11 mouse cellular contexts compared by ENCODE assay signal in genomic region chr15:98674994-98675545, GRCm38 (mm10). TPM values are rescaled to one million over a fixed set of nuclear protein-coding genes. Genes with fewer than 3 reads are reported as not detected.
A peak's percentile ranks its signal among the peaks of the same experiment; 100 is the strongest.
DNase-seq lines count a peak whose midpoint lies in the region; ATAC-seq and TF ChIP-seq lines count a peak whose summit lies in the region.
"Had no signal": no experiment of that assay in that cellular context is flagged by ENCODE, and none has a peak within 500 bp of the region (broad histone marks: within the 10 kb centered on the region; RNA-seq: fewer than 3 reads in every experiment).

No protein-coding gene starts in this region.

- no peak for TF ChIP-seq CTCF in olfactory bulb, adult 2 months (IDR thresholded peaks at IDR 0.05; ENCODE audit: insufficient read depth, low read depth, low read length)

- TF ChIP-seq POLR2A in olfactory bulb, adult 2 months (IDR thresholded peaks at IDR 0.05; ENCODE audit: insufficient read depth, low read depth, low read length): no peak

- peak overlapping the region; percentile 24; the same call in 1 of the 2 replicates for H3K4me3 ChIP-seq in heart, embryonic 10.5 days
- peak overlapping the region; percentile 77 for H3K4me3 ChIP-seq in megakaryocyte, embryonic 14.5 days (replicated peaks)
- H3K4me3 ChIP-seq in hindbrain, embryonic 14.5 days (replicated peaks; ENCODE audit: low read length): peak overlapping the region; percentile 52
- H3K4me3 ChIP-seq in olfactory bulb, adult 2 months (ENCODE audit: insufficient read depth, low read depth, low read length): peak overlapping the region; percentile 43

- H3K27ac ChIP-seq in heart, embryonic 10.5 days: no peak overlapping the region
- peak overlapping the region; percentile 55; the same call in 1 of the 2 replicates for H3K27ac ChIP-seq in hindbrain, embryonic 14.5 days
- H3K27ac ChIP-seq in olfactory bulb, adult 2 months (ENCODE audit: insufficient read depth, low read depth, low read length): no peak overlapping the region

- no peaks in the 10 kb centered on the region for H3K36me3 ChIP-seq in heart, embryonic 10.5 days
- H3K36me3 ChIP-seq in megakaryocyte, embryonic 14.5 days (replicated peaks; ENCODE audit: low read length): no peaks in the 10 kb centered on the region
- H3K36me3 ChIP-seq in hindbrain, embryonic 14.5 days (replicated peaks; ENCODE audit: control insufficient read depth, insufficient read depth): no peaks in the 10 kb centered on the region

- H3K4me2 ChIP-seq in hindbrain, embryonic 14.5 days (replicated peaks): peak overlapping the region; percentile 99

- peak overlapping the region; percentile 65 for H3K9ac ChIP-seq in hindbrain, embryonic 14.5 days

- H3K4me1 ChIP-seq in heart, embryonic 10.5 days: peaks cover 48% of the 10 kb centered on the region
- H3K4me1 ChIP-seq in megakaryocyte, embryonic 14.5 days: peaks cover 59% of the 10 kb centered on the region
- peaks cover 31% of the 10 kb centered on the region for H3K4me1 ChIP-seq in hindbrain, embryonic 14.5 days (replicated peaks; ENCODE audit: control insufficient read depth, insufficient read depth, low read length)
- H3K4me1 ChIP-seq in olfactory bulb, adult 2 months (ENCODE audit: control insufficient read depth, insufficient read depth, low read length): peaks cover 28% of the 10 kb centered on the region

- 24% methylated on average over 11 of the region's 11 CpGs for WGBS in heart, embryonic 10.5 days
- 14% methylated on average over 11 of the region's 11 CpGs for WGBS in hindbrain, embryonic 14.5 days
- WGBS in olfactory bulb, adult 2 months: 7% methylated on average over 11 of the region's 11 CpGs

- ATAC-seq in megakaryocyte, adult 5-6 weeks (ENCODE audit: poor library complexity, severe bottlenecking): no peak
- no peak for ATAC-seq in hindbrain, embryonic 14.5 days (ENCODE audit: low FRiP score)

- H3K27me3 ChIP-seq in heart, embryonic 10.5 days (ENCODE audit: insufficient read depth, poor library complexity, severe bottlenecking): peaks cover 65% of the 10 kb centered on the region
- H3K27me3 ChIP-seq in megakaryocyte, embryonic 14.5 days (replicated peaks): peaks cover 62% of the 10 kb centered on the region
- H3K27me3 ChIP-seq in hindbrain, embryonic 14.5 days (ENCODE audit: control insufficient read depth, insufficient read depth, low read length): no peaks in the 10 kb centered on the region

- H3K9me3 ChIP-seq in heart, embryonic 10.5 days: no peaks in the 10 kb centered on the region
- no peaks in the 10 kb centered on the region for H3K9me3 ChIP-seq in megakaryocyte, embryonic 14.5 days
- no peaks in the 10 kb centered on the region for H3K9me3 ChIP-seq in hindbrain, embryonic 14.5 days (ENCODE audit: control insufficient read depth, low read length)

- no peak for DNase-seq in heart, embryonic 10.5 days (ENCODE audit: low spot score)
- no peak for DNase-seq in heart, adult 9 months (ENCODE audit: low spot score in 2 of 2)
- no peak for DNase-seq in hindbrain, embryonic 14.5 days (ENCODE audit: low spot score)
- no peak for DNase-seq in testis, postnatal 14 days (ENCODE audit: low spot score)
- no peak for DNase-seq in adrenal gland, adult 8-10 months
- DNase-seq: adrenal gland, postnatal 25 days; kidney, adult 2 months; lung, postnatal 10 days had no signal

RNA-seq across cellular contexts. Expression of gene Rnd1, which starts 2.2 kb away (rescaled TPM):
- polyA plus RNA-seq in heart, embryonic 10.5 days (2016; fragmentation: Nextera tagmentation; extraction: Ambion mirVana): 1.7 and 2.8 TPM in 2 replicates
- 1.2 TPM in 1 of 2 replicates, not detected in the other for polyA plus RNA-seq in megakaryocyte, embryonic 14.5 days (2012; ENCODE audit: insufficient read depth, low replicate concordance)
- 0.73 and 1.6 TPM in 2 replicates for total RNA-seq in megakaryocyte, adult 5-6 weeks (2015)
- 2.9 and 4.3 TPM in 2 replicates for total RNA-seq in megakaryocyte, adult 5-6 weeks (2017)
- polyA plus RNA-seq in hindbrain, embryonic 14.5 days (2014; fragmentation: Nextera tagmentation; extraction: Ambion mirVana): 6.0 and 6.1 TPM in 2 replicates
- polyA plus RNA-seq in olfactory bulb, adult 2 months (2012; ENCODE audit: insufficient read depth, insufficient read length, low replicate concordance, missing spikeins): not detected in 2 replicates
- 1 to 10 TPM; 2.5 to 9.7 (median 4.0) TPM for total RNA-seq in adrenal gland, adult 8-10 months (2022)

RNA-seq across cellular contexts. Expression of gene Ddx23, which starts 12.4 kb away (rescaled TPM):
- polyA plus RNA-seq in heart, embryonic 10.5 days (2016; fragmentation: Nextera tagmentation; extraction: Ambion mirVana): 15.6 and 17.5 TPM in 2 replicates
- 49.7 and 71.3 TPM in 2 replicates for polyA plus RNA-seq in megakaryocyte, embryonic 14.5 days (2012; ENCODE audit: insufficient read depth, low replicate concordance)
- total RNA-seq in megakaryocyte, adult 5-6 weeks (2015): 20.2 and 23.4 TPM in 2 replicates
- 84.3 and 106 TPM in 2 replicates for total RNA-seq in megakaryocyte, adult 5-6 weeks (2017)
- polyA plus RNA-seq in hindbrain, embryonic 14.5 days (2014; fragmentation: Nextera tagmentation; extraction: Ambion mirVana): 22.5 and 24.2 TPM in 2 replicates
- polyA plus RNA-seq in olfactory bulb, adult 2 months (2012; ENCODE audit: insufficient read depth, insufficient read length, low replicate concordance, missing spikeins): not detected in 2 replicates
- total RNA-seq in adrenal gland, adult 8-10 months (2022): 100 to 1,000 TPM in 1 of 4 experiments, 10 to 100 TPM in 3; 68.9 to 100 (median 85.6) TPM

RNA-seq across cellular contexts. Expression of gene Ccdc65, which starts 32.9 kb away (rescaled TPM):
- 0.44 and 0.46 TPM in 2 replicates for polyA plus RNA-seq in heart, embryonic 10.5 days (2016; fragmentation: Nextera tagmentation; extraction: Ambion mirVana)
- not detected in 2 replicates for polyA plus RNA-seq in megakaryocyte, embryonic 14.5 days (2012; ENCODE audit: insufficient read depth, low replicate concordance)
- total RNA-seq in megakaryocyte, adult 5-6 weeks (2015): not detected in 2 replicates
- total RNA-seq in megakaryocyte, adult 5-6 weeks (2017): not detected in 2 replicates
- 5.6 and 6.6 TPM in 2 replicates for polyA plus RNA-seq in hindbrain, embryonic 14.5 days (2014; fragmentation: Nextera tagmentation; extraction: Ambion mirVana)
- polyA plus RNA-seq in olfactory bulb, adult 2 months (2012; ENCODE audit: insufficient read depth, insufficient read length, low replicate concordance, missing spikeins): not detected in 2 replicates
- total RNA-seq in adrenal gland, adult 8-10 months (2022): under 1 TPM; 0.59 to 0.90 (median 0.82) TPM

RNA-seq across cellular contexts. Expression of gene Cacnb3, which starts 44.4 kb away (rescaled TPM):
- polyA plus RNA-seq in heart, embryonic 10.5 days (2016; fragmentation: Nextera tagmentation; extraction: Ambion mirVana): 9.9 and 23.3 TPM in 2 replicates
- polyA plus RNA-seq in megakaryocyte, embryonic 14.5 days (2012; ENCODE audit: insufficient read depth, low replicate concordance): 0.46 TPM in 1 of 2 replicates, not detected in the other
- total RNA-seq in megakaryocyte, adult 5-6 weeks (2015): 0.04 TPM in 1 of 2 replicates, not detected in the other
- total RNA-seq in megakaryocyte, adult 5-6 weeks (2017): 0.11 TPM in 1 of 2 replicates, not detected in the other
- 98.3 and 101 TPM in 2 replicates for polyA plus RNA-seq in hindbrain, embryonic 14.5 days (2014; fragmentation: Nextera tagmentation; extraction: Ambion mirVana)
- not detected in 2 replicates for polyA plus RNA-seq in olfactory bulb, adult 2 months (2012; ENCODE audit: insufficient read depth, insufficient read length, low replicate concordance, missing spikeins)
- total RNA-seq in adrenal gland, adult 8-10 months (2022): 10 to 100 TPM; 13.4 to 19.6 (median 15.7) TPM

RNA-seq across cellular contexts. Expression of gene Fkbp11, which starts 52.9 kb away (rescaled TPM):
- 20.5 and 40.8 TPM in 2 replicates for polyA plus RNA-seq in heart, embryonic 10.5 days (2016; fragmentation: Nextera tagmentation; extraction: Ambion mirVana)
- 9.6 and 18.2 TPM in 2 replicates for polyA plus RNA-seq in megakaryocyte, embryonic 14.5 days (2012; ENCODE audit: insufficient read depth, low replicate concordance)
- 0.40 TPM in 1 of 2 replicates, not detected in the other for total RNA-seq in megakaryocyte, adult 5-6 weeks (2015)
- total RNA-seq in megakaryocyte, adult 5-6 weeks (2017): 0.33 and 1.4 TPM in 2 replicates
- polyA plus RNA-seq in hindbrain, embryonic 14.5 days (2014; fragmentation: Nextera tagmentation; extraction: Ambion mirVana): 6.4 and 7.2 TPM in 2 replicates
- polyA plus RNA-seq in olfactory bulb, adult 2 months (2012; ENCODE audit: insufficient read depth, insufficient read length, low replicate concordance, missing spikeins): not detected in 2 replicates
- 10 to 100 TPM in 1 of 4 experiments, 1 to 10 TPM in 3; 7.1 to 14.4 (median 9.8) TPM for total RNA-seq in adrenal gland, adult 8-10 months (2022)

Comparison
In these comparisons a context has a peak if more than half of its experiments do, and no peak if none do; other contexts are left out.
1. H3K4me3 ChIP-seq: peak in every context shown above with its lines; median percentile 77 in megakaryocyte, embryonic 14.5 days; 52 in hindbrain, embryonic 14.5 days; 43 in olfactory bulb, adult 2 months; 24 in heart, embryonic 10.5 days.